Mouse (Mus musculus): ENCODE measurements around the gene Tmem8. TPM values are rescaled to one million over a fixed set of nuclear protein-coding genes. Genes with fewer than 3 reads are reported as not detected.
A peak's percentile ranks its signal among the peaks of the same experiment; 100 is the strongest.

The Tmem8 gene
- polyA plus RNA-seq (2016; fragmentation: Nextera tagmentation; extraction: Ambion mirVana), result 2.1 and 2.6 TPM in 2 replicates

DNA sequence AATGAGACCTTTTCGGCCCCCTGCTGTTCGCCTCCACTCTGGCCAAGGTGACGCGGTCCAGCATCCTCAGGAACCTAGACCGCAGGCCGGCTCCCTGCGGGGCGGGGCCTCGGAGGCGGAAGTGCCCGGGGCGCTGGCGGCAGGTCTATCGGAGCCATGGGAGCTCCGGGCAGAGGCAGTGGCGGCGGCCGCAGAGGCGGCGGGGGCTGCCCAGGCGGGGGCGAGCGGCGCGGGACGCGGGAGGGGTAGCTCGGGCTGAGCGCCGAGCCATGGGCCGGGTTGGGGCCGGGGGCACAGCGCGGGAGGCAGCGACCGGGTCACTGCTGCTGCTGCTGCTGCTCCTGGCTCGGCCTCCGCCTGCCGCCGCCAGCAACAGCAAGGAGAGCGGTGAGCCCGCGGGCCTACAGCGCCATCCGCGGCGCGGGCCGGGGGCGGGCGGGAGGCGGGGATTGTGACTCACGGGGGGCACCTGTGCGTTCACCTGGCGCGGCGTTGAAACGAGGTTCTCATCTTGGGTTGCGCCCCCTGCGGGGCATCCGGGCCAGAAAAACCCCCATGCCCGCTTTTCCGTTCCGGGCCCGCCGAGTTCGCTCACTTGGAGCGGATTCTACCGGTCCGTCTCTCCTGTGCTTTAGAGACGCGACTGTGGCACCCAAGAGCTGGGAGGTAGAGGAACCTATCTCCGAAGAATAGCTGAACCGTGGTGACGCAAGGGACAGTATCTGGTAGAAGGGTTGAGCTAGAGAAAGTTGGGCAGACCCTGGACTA lies at the start of gene Tmem8:
Tmem8 (plus strand) TSS at position 119 of the 768 bp plus-strand sequence.
- under 1% methylated on average over 59 of the region's 75 CpGs for WGBS
- peaks cover 81% of the 10 kb centered on the region for H3K27me3 ChIP-seq

DNA sequence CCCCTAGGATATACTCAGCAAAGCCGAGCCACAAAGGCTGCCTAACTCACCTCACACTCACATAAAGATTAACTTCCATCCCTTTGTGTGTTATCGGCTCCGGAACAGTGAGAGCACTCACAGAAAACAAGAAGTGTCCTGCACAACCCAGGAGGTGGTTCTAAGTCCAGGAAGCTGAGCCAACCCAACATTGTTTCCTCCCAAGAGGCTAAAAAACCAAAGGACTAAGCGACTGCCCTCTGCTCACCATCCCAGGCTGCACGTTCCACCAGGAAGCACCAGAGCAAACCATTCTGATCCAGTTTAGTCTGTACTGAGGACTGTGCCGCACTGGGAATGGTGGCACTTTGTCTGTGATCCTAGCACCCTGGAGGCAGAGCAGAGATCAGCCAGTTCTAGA lies 48.2 kb upstream of the Tmem8 start:
- Histone ChIP-seq H3K4me3 (replicated peaks) (0 out of 2 replicates have a peak overlapping the region, but pooled peaks have one; percentile 5), H3K36me3 (replicated peaks) (peaks cover 36% of the 10 kb centered on the region), H3K27me3 (0 out of 2 replicates have a peak, but pooled peaks cover under 1% of the 10 kb centered on the region), H3K9ac (0 out of 2 replicates have a peak overlapping the region, but pooled peaks have one; percentile 17), H3K27ac (no peak overlapping the region), H3K4me2 (peak overlapping the region; percentile 31), H3K4me1 (peaks cover 53% of the 10 kb centered on the region), H3K9me3 (no peaks in the 10 kb centered on the region)
- no peak for ATAC-seq (ENCODE audit: low FRiP score)
- 83% methylated on average over 6 of the region's 6 CpGs for WGBS

More for the DNA sequence above, at the start of gene Tmem8:
- Histone ChIP-seq H3K36me3 (replicated peaks) (no peaks in the 10 kb centered on the region), H3K9ac (peak within 1 kb of the TSS; percentile 85), H3K4me1 (peaks cover 20% of the 10 kb centered on the region), H3K4me3 (replicated peaks) (peak within 1 kb of the TSS; percentile 78), H3K4me2 (peak within 1 kb of the TSS; percentile 96), H3K9me3 (no peaks in the 10 kb centered on the region), H3K27ac (no peak within 1 kb of the TSS)
- ATAC-seq (ENCODE audit: low FRiP score), result peak; percentile 77

DNA sequence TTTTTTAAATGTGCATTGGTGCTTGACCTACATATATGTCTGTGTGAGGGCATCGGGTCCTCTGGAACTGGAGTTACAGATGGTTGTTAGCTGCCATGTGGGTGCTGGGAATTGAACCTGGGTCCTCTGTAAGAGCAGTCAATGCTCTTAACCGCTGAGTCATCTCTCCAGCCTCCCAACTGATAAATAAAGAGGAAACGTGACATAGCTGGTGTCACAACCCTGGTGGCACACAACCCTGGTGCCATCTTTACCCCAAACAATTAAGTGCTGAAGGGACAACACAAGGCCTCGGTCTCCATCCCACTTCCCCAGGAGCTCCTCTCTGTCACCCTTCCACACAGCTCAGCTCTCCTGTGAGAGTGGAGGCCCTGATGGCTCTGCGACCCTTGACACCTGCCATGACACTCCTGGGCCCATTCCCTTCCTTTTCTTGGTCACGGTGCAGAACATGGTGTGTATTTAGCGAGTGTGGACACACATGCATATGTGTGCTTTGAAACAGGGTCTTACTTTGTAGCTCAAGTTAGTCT lies 46.5 kb upstream of the Tmem8 start:
- Histone ChIP-seq H3K4me3 (replicated peaks) (peak overlapping the region; percentile 65), H3K4me2 (peak overlapping the region; percentile 100), H3K9me3 (no peaks in the 10 kb centered on the region), H3K27me3 (peaks cover 15% of the 10 kb centered on the region), H3K36me3 (replicated peaks) (peaks cover 33% of the 10 kb centered on the region), H3K9ac (peak overlapping the region; percentile 90), H3K27ac (no peak overlapping the region), H3K4me1 (peaks cover 56% of the 10 kb centered on the region)
- ATAC-seq (ENCODE audit: low FRiP score), result no peak
- 94% methylated on average over 7 of the region's 7 CpGs for WGBS

DNA sequence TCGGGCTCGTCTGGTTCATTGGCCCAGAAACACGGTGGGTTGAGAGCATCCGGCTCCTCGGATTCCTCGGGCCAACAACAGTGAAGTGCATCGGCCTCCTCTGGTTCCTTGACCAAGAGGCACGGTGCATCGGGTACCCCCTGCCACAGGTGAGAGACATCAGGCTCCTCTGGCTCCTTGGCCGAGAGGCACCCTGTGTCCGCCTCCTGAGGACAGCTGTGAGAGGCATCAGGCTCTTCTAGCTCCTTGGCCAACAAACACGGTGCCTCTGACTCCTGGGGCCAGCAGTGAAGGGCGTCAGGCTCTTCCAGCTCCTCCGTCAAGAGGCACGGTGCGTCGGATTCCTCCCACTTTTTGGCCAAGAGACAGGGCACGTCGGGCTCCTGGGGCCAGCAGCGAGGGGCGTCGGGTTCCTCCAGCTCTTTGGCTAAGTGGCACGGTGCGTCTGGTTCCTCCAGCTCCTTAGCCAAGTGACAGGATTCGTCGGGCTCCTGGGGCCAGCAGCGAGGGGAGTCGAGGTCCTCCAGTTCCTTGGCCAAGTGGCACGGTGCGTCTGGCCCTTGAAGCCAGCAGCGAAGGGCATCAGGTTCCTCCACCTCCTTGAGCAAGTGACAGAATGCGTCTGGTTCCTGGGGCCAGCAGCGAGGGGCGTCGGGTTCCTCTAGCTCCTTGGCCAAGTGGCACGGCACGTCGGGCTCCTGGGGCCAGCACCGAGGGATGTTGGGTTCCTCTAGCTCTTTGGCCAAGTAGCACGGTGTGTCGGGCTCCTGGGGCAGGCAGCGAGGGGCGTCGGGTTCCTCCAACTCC lies 44.9 kb upstream of the Tmem8 start:
- Histone ChIP-seq H3K9ac (peak overlapping the region; percentile 90), H3K4me3 (replicated peaks) (peak overlapping the region; percentile 65), H3K4me2 (peak overlapping the region; percentile 100), H3K36me3 (replicated peaks) (peaks cover 19% of the 10 kb centered on the region), H3K27me3 (peaks cover 15% of the 10 kb centered on the region), H3K9me3 (no peaks in the 10 kb centered on the region), H3K4me1 (peaks cover 50% of the 10 kb centered on the region), H3K27ac (peak overlapping the region; percentile 91; the same call in 1 of the 2 replicates)
- peak; percentile 25; the same call in 1 of the 2 replicates for ATAC-seq (ENCODE audit: low FRiP score)
- 2% methylated on average over 44 of the region's 44 CpGs for WGBS

DNA sequence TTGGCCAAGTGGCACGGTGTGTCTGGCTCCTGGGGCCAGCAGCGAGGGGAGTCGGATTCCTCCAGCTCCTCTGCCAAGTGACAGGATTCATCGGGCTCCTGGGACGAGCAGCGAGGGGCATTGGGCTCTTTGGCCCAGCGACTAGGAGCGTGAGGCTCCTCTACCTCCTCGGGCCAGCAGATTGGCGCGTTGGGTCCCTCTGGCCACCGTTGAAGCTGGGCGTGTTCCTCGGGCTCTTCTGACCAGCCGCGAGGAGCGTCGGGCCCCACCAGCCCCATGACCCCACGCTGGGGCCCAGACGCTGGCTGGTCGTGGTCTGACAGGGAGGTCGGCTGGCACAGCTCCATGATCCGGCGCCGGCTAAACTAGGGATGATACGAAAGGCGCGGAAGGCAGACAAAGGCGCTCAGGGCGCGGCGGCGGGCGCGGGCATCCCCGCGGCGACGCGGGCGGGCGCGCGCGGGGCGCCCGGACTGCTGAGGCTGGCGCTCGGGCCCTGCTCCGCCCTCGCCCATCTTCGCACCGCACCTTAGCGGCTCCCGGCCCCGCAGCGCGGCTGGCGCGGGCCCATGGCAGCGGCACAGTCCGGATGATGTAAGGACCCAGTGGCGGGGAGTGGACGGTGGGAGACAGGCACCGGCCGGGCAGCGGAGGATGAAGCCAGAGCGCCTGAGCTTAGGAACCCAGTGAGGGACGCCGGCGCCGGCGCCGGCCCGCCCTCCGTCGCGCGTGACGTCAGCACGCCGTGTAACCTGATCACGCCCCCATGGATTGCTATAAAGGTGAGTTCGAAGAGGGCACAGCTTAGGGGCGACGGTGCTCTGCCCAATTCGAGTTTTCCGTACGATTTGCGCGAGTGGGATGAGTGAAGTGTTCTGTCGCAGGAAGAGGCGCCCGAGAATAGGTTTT lies 44.0 kb upstream of the Tmem8 start, which contains the start of gene Rab11fip3:
Rab11fip3 (minus strand) TSS at position 725 of the 909 bp plus-strand sequence.
- Histone ChIP-seq H3K4me2 (peak within 1 kb of the TSS; percentile 100), H3K4me3 (replicated peaks) (peak within 1 kb of the TSS; percentile 65), H3K9ac (peak within 1 kb of the TSS; percentile 90), H3K27ac (peak within 1 kb of the TSS; percentile 91), H3K36me3 (replicated peaks) (peaks cover 13% of the 10 kb centered on the region), H3K4me1 (peaks cover 50% of the 10 kb centered on the region), H3K9me3 (no peaks in the 10 kb centered on the region), H3K27me3 (peaks cover 15% of the 10 kb centered on the region)
- WGBS, result under 1% methylated on average over 90 of the region's 94 CpGs
- peak; percentile 95 for ATAC-seq (ENCODE audit: low FRiP score)

DNA sequence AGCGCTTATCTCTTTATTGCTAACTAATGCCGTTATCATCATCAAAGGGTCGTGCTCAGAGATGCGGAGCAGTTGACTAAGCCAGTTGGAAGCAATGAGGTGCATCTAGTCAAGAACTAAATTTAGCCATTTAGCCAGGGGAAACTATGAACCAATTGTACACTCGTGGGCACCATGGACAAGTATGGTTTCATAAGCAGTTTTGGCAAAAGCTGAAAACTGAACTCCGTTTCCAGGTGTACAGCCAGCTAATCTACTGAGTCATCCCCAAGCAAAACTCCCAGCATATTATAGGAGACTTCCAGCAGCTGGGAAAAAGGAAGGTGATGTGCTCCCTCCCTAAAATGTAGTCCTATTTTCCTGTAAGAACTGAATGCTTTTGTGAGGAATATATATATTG lies 43.0 kb upstream of the Tmem8 start:
- Histone ChIP-seq H3K27me3 (peaks cover 15% of the 10 kb centered on the region), H3K4me3 (replicated peaks) (peak overlapping the region; percentile 65), H3K9me3 (no peaks in the 10 kb centered on the region), H3K27ac (no peak overlapping the region), H3K4me2 (peak overlapping the region; percentile 100), H3K36me3 (replicated peaks) (peaks cover 3% of the 10 kb centered on the region), H3K4me1 (peaks cover 39% of the 10 kb centered on the region), H3K9ac (peak overlapping the region; percentile 90; the same call in 1 of the 2 replicates)
- no peak for ATAC-seq (ENCODE audit: low FRiP score)
- 41% methylated on average over 6 of the region's 6 CpGs for WGBS

GRCm38 (mm10) chr17:26075246-26075645 lies 37.9 kb upstream of the Tmem8 start:
- no peak for ATAC-seq (ENCODE audit: low FRiP score)
- Histone ChIP-seq H3K4me2 (no peak overlapping the region), H3K36me3 (replicated peaks) (no peaks in the 10 kb centered on the region), H3K27ac (no peak overlapping the region), H3K27me3 (peaks cover 16% of the 10 kb centered on the region), H3K9ac (no peak overlapping the region), H3K4me1 (no peaks in the 10 kb centered on the region), H3K9me3 (no peaks in the 10 kb centered on the region), H3K4me3 (replicated peaks) (no peak overlapping the region)
- WGBS, result 71% methylated on average over 3 of the region's 3 CpGs

DNA sequence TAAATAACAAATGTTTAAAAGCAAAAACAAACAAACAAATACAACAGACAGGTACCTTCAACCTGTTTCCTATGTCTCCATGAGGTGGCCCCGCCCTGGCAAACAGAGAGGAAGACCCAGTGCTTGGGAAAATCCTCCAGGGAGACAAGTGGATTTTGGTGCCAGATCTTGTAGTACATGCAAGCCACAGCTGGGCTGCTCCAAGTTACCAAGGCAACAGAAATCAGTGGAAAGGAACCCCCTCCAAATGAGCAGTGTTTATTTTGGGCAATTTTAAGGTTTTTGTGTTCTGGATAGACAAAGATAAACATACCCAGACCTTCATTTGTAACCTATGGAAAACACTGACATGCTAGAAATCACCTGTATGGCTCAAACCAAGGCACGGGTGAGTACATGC lies 34.2 kb upstream of the Tmem8 start:
- no peaks in the 10 kb centered on the region for H3K9me3 ChIP-seq
- H3K4me2 ChIP-seq, result no peak overlapping the region
- no peak overlapping the region for H3K27ac ChIP-seq
- H3K4me1 ChIP-seq, result no peaks in the 10 kb centered on the region
- WGBS, result 78% methylated on average over 2 of the region's 2 CpGs
- H3K9ac ChIP-seq, result no peak overlapping the region
- H3K4me3 ChIP-seq (replicated peaks), result no peak overlapping the region
- no peaks in the 10 kb centered on the region; the same call in 1 of the 2 replicates for H3K36me3 ChIP-seq (replicated peaks)
- H3K27me3 ChIP-seq, result peaks cover 5% of the 10 kb centered on the region; the same call in 1 of the 2 replicates
- no peak for ATAC-seq (ENCODE audit: low FRiP score)

DNA sequence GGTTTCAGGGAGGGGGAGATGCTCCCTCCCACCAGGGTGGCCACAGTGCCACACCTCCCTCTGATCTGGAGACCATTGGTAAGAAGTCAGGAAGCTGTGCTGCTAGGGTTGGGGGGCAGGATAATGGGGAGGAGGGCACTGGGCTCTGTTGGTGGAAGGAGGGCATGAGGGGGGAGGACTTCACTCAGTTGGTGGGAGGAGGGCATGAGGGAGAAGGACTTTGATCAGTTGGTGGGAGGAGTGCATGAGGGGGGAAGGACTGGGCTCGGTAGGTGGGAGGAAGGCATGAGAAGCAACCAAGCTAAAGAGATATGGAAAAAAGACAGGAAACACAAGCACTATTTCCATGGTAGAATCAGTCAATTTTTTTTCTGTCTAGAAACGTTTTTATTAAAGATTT lies 32.2 kb upstream of the Tmem8 start:
- H3K9me3 ChIP-seq, result no peaks in the 10 kb centered on the region
- 46% methylated on average over 2 of the region's 2 CpGs for WGBS
- no peaks in the 10 kb centered on the region; the same call in 1 of the 2 replicates for H3K36me3 ChIP-seq (replicated peaks)
- ATAC-seq (ENCODE audit: low FRiP score), result no peak
- H3K27me3 ChIP-seq, result peaks cover 5% of the 10 kb centered on the region; the same call in 1 of the 2 replicates
- no peak overlapping the region for H3K4me3 ChIP-seq (replicated peaks)
- no peaks in the 10 kb centered on the region for H3K4me1 ChIP-seq
- H3K4me2 ChIP-seq, result no peak overlapping the region
- no peak overlapping the region for H3K9ac ChIP-seq
- H3K27ac ChIP-seq, result no peak overlapping the region

- no peaks in the 10 kb centered on the region for H3K9me3 ChIP-seq
- H3K9ac ChIP-seq, result no peak overlapping the region
- H3K4me1 ChIP-seq, result 0 out of 2 replicates have a peak, but pooled peaks cover 8% of the 10 kb centered on the region
- no peak overlapping the region for H3K27ac ChIP-seq
- no peak overlapping the region for H3K4me3 ChIP-seq (replicated peaks)
- WGBS, result 95% methylated on average over 9 of the region's 9 CpGs
- H3K36me3 ChIP-seq (replicated peaks), result peaks cover 7% of the 10 kb centered on the region; the same call in 1 of the 2 replicates
- ATAC-seq (ENCODE audit: low FRiP score), result no peak
- H3K27me3 ChIP-seq, result no peaks in the 10 kb centered on the region
- H3K4me2 ChIP-seq, result no peak overlapping the region
Observed at GRCm38 (mm10) chr17:26087059-26087564, 26.0 kb upstream of the Tmem8 start.
